Mouse (Mus musculus) stomach, postnatal 0 days (tissue): ENCODE results near the gene Nmnat1. TPM values are rescaled to one million over a fixed set of nuclear protein-coding genes. Genes with fewer than 3 reads are reported as not detected.

Experiments
- ATAC-seq: fragments of 200-750 bp; cut with Nextera tagmentation; 2 replicates; pipeline ENCODE4 v1.8.0; 2017; ENCODE audit not compliant: low FRiP score, low TSS enrichment
- DNase-seq: peaks from one replicate; pipeline ENCODE4 v3.0.0-alpha.2; 2016; ENCODE audit warnings: low spot score
- H3K27ac ChIP-seq: fragments of 300-500 bp; sonication (generic); replicated peaks from 2 replicates; pipeline ENCODE4 v1.5.1; 2014; ENCODE audit warnings: mild to moderate bottlenecking, control low read depth
- H3K27me3 ChIP-seq: fragments of 300-500 bp; sonication (generic); 2 replicates; pipeline ENCODE4 v1.6.1; 2014; ENCODE audit warnings: low read length; ENCODE audit not compliant: control insufficient read depth, insufficient read depth
- H3K36me3 ChIP-seq: fragments of 300-500 bp; sonication (generic); 2 replicates; pipeline ENCODE4 v1.6.1; 2014; ENCODE audit warnings: low read length, mixed read lengths; ENCODE audit not compliant: control insufficient read depth, insufficient read depth
- H3K4me1 ChIP-seq: fragments of 300-500 bp; sonication (generic); replicated peaks from 2 replicates; pipeline ENCODE4 v1.6.1; 2014; ENCODE audit warnings: antibody characterized with exemption; ENCODE audit not compliant: control insufficient read depth, insufficient read depth
- H3K4me2 ChIP-seq: fragments of 300-500 bp; sonication (generic); replicated peaks from 2 replicates; pipeline ENCODE4 v1.6.1; 2014; ENCODE audit warnings: low read depth, mild to moderate bottlenecking, control low read depth, moderate library complexity
- H3K4me3 ChIP-seq: fragments of 300-500 bp; sonication (generic); 2 replicates; pipeline ENCODE4 v1.5.1; 2014; ENCODE audit warnings: low read depth, low read length, control low read depth
- H3K9ac ChIP-seq: fragments of 300-500 bp; sonication (generic); 2 replicates; pipeline ENCODE4 v1.6.1; 2014; ENCODE audit warnings: mild to moderate bottlenecking, low read length, control low read depth, mixed read lengths
- H3K9me3 ChIP-seq: fragments of 300-500 bp; sonication (generic); 2 replicates; pipeline ENCODE4 v1.6.1; 2016; ENCODE audit warnings: low read length; ENCODE audit not compliant: control insufficient read depth
- CTCF ChIP-seq: IDR thresholded peaks from 2 replicates; pipeline ENCODE4 v1.5.1; 2016; ENCODE audit warnings: antibody characterized with exemption, low read depth, mild to moderate bottlenecking, moderate library complexity
- EP300 ChIP-seq: optimal IDR thresholded peaks from 2 replicates; pipeline ENCODE3; 2016; ENCODE audit warnings: antibody characterized with exemption
- WGBS: fragments of 180-500 bp; shearing (Covaris S2); extraction: QIAGEN DNeasy Blood & Tissue Kit; methylation state at CpG from one replicate; pipeline ENCODE4 v1.1.7; 2014; 5-methylcytosine and 5-hydroxymethylcytosine counted together
- polyA plus RNA-seq: library from polyadenylated mRNA; unstranded; fragments of >200 nt; fragmentation: Nextera tagmentation; extraction: Ambion mirVana; gene quantifications from 2 replicates; pipeline ENCODE4 v1.2.1, GENCODE M21; 2015

Nmnat1 gene
- polyA plus RNA-seq, 1 experiment from 2014 or later = 6.1 TPM

DNA sequence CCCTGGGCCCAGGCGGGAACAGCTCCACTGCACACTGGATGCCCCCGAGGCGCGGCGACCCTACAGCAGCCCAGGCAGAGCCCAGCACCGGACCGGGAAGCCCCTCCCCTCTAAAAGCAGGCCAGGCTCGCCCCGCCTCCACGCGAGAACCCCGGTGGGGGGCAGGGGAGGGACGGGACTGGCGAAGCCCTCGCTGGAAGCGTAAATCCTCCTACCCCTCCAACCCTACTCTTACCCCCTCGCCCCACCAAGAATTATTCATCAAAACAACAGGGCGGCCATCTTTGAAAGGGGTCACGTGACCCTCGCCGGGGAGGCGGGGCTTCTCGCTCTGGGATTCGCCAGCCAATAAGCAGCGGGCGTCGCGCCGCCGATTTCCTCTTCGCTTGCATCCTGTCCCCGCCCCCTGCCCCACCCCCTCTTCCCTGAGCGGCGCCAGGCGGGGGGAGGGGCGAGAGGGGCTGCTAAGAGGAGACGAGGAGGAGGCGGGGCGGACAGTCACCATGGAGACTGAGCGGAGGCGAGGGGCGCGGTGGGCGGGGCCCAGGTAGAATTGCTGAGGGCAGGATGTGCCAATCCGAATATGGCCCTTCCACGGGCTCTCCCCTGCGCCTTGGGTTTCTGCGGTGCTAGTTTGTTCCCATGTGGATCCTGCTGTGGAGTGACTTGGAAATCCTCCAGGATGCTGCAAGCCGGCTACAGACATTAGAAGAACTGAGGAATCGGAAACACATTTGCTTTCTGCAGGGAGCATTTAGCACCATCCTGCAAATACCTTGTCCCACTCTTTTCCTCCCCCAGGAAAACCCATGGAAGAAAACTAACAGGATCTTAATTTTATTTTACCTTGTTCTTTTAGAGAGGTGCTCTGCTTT lies 58.4 kb downstream of the Nmnat1 start, which contains the start of gene Ube4b:
TSS of gene Ube4b (minus strand) at position 425 of the 875 bp plus-strand sequence.
- Histone ChIP-seq H3K36me3 (no peaks in the 10 kb centered on the region), H3K9ac (peak within 1 kb of the TSS; percentile 97), H3K9me3 (no peaks in the 10 kb centered on the region), H3K27me3 (no peaks in the 10 kb centered on the region), H3K4me1 (peaks cover 3% of the 10 kb centered on the region; the same call in 1 of the 2 replicates), H3K27ac (peak within 1 kb of the TSS; percentile 99), H3K4me3 (peak within 1 kb of the TSS; percentile 98), H3K4me2 (peak within 1 kb of the TSS; percentile 72)
- TF ChIP-seq CTCF (no peak), EP300 (peak; percentile 49)
- under 1% methylated on average over 37 of the region's 50 CpGs for WGBS
- ATAC-seq (peak; percentile 94), DNase-seq (peak; percentile 99)

DNA sequence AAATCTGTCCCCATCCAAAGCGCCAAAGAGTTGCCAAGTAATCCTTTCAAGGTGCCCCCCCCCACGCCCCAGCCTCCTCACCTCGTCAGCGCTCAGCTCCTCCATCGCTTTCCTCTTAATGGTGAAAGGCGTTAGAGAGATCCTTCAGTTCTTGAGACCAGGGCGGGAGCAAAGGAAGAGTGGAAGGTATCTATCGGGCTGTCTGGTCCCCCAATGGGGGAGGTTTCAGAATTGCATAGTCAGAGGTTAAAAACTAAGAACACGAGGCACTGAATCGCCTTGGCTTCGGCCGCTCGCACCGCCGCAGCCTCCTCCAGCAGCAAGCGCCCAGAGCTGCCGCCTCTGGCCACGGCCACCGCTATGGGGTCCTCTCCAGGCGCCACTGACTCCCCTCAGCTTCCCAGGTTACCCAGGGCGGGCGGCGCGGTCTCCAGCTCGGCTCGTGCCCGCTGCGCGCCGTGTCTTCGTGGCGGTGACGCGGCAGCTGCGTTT lies 59.2 kb downstream of the Nmnat1 start:
- Histone ChIP-seq H3K27me3 (no peaks in the 10 kb centered on the region), H3K4me2 (peak overlapping the region; percentile 72), H3K9me3 (no peaks in the 10 kb centered on the region), H3K27ac (peak overlapping the region; percentile 99), H3K4me1 (peaks cover 3% of the 10 kb centered on the region; the same call in 1 of the 2 replicates), H3K9ac (peak overlapping the region; percentile 97), H3K4me3 (peak overlapping the region; percentile 98), H3K36me3 (no peaks in the 10 kb centered on the region)
- under 1% methylated on average over 25 of the region's 35 CpGs for WGBS
- ATAC-seq (peak; percentile 62), DNase-seq (peak; percentile 59)
- TF ChIP-seq EP300 (no peak), CTCF (no peak)

- no peaks in the 10 kb centered on the region for H3K9me3 ChIP-seq
- no peak for TF ChIP-seq EP300
- no peak for TF ChIP-seq CTCF
- no peaks in the 10 kb centered on the region for H3K36me3 ChIP-seq
- peak overlapping the region; percentile 72 for H3K4me2 ChIP-seq
- peaks cover 3% of the 10 kb centered on the region; the same call in 1 of the 2 replicates for H3K4me1 ChIP-seq
- ATAC-seq (no peak), DNase-seq (no peak)
- H3K4me3 ChIP-seq = peak overlapping the region; percentile 98
- 1% methylated on average over 9 of the region's 9 CpGs for WGBS
- peak overlapping the region; percentile 51 for H3K9ac ChIP-seq
- H3K27ac ChIP-seq = no peak overlapping the region
- H3K27me3 ChIP-seq = no peaks in the 10 kb centered on the region
Measured at GRCm38 (mm10) chr4:149424755-149425154, 60.2 kb downstream of the Nmnat1 start.

DNA sequence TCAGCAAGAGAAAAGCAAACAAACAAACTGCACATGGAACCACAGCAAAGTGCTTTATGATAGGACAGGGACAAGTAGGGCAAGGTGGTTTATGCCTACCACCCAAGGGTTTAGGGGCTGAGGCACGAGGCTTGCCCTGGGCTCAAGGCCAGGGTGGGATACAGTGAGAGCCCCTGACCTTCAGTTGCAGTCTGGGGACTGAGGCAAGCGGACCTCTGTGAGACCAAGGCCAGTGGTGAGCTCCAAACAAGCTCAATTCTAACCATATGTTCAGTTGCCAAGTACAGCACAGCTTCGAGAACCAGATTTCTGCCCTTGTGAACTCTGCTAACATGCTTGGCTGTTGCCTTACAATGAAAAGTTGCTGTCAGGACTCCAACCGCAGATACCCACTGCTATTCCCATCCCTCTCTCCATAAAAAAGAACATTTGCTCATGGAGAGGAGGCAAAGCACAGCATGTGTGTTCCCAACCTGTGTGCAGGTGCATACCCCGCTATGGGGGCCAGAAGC lies 67.1 kb downstream of the Nmnat1 start:
- DNase-seq (no peak), ATAC-seq (no peak)
- Histone ChIP-seq H3K27ac (no peak overlapping the region), H3K9ac (no peak overlapping the region), H3K4me2 (no peak overlapping the region), H3K9me3 (no peaks in the 10 kb centered on the region), H3K4me1 (peaks cover 1% of the 10 kb centered on the region), H3K4me3 (no peak overlapping the region), H3K36me3 (no peaks in the 10 kb centered on the region), H3K27me3 (no peaks in the 10 kb centered on the region)
- TF ChIP-seq EP300 = no peak
- TF ChIP-seq CTCF = no peak
- WGBS = 68% methylated on average over 5 of the region's 5 CpGs

Other genes starting within 250 kb of the Nmnat1 start
- gene Kif1b, start 177.5 kb downstream of the Nmnat1 start, polyA plus RNA-seq = 18.0 and 23.9 TPM in 2 replicates
- 14.4 and 15.8 TPM in 2 replicates for gene Ube4b, start 58.5 kb downstream of the Nmnat1 start, polyA plus RNA-seq
- gene Rbp7, start 30.2 kb downstream of the Nmnat1 start, polyA plus RNA-seq = 6.3 and 7.7 TPM in 2 replicates
- gene Tmem274, start 7.8 kb downstream of the Nmnat1 start, polyA plus RNA-seq = not detected in 2 replicates
- 18.9 and 22.5 TPM in 2 replicates for gene Lzic, start within 50 bp of the Nmnat1 start, polyA plus RNA-seq
- gene Ctnnbip1, start 33.0 kb upstream of the Nmnat1 start, polyA plus RNA-seq = 60.1 and 69.5 TPM in 2 replicates
- 28.6 and 30.5 TPM in 2 replicates for gene Clstn1, start 101.3 kb upstream of the Nmnat1 start, polyA plus RNA-seq
- 1.9 and 2.0 TPM in 2 replicates for gene Pik3cd, start 217.4 kb upstream of the Nmnat1 start, polyA plus RNA-seq